Mouse (Mus musculus) adrenal gland, adult 2 months (tissue): Measurements from ENCODE around the gene 9230112D13Rik. TPM values are rescaled to one million over a fixed set of nuclear protein-coding genes. Genes with fewer than 3 reads are reported as not detected.

Experiments used
- DNase-seq: peaks from one replicate; pipeline ENCODE4 v3.0.0; 2021
- long read RNA-seq: library from polyadenylated mRNA; stranded (forward); transcript quantifications from one replicate; pipeline ENCODE4 v2.0.0, GENCODE M21; 2021
- polyA plus RNA-seq: library from polyadenylated mRNA; depleted of rRNA; stranded (reverse); fragments of >200 nt; gene quantifications from 2 replicates; pipeline ENCODE4 v1.2.3, GENCODE M21; 2012; rRNA removed
- total RNA-seq, 2 experiments: library from RNA; stranded (reverse); gene quantifications; 2 replicates each; pipeline ENCODE4 v1.2.3; 2021

The 9230112D13Rik gene
- total RNA-seq (not detected), polyA plus RNA-seq (not detected in 2 replicates)
- long read RNA-seq: 0 reads

GRCm38 (mm10) chr14:34522701-34523100 lies at the start of gene 9230112D13Rik:
9230112D13Rik (minus strand) TSS chr14:34522801.
- no peak for DNase-seq

GRCm38 (mm10) chr14:34571610-34572387 lies 49.2 kb upstream of the 9230112D13Rik start:
- no peak for DNase-seq

- DNase-seq: no peak
These were observed 48.3 kb upstream of the 9230112D13Rik start for GRCm38 (mm10) chr14:34570903-34571302.

GRCm38 (mm10) chr14:34570294-34570693 lies 47.7 kb upstream of the 9230112D13Rik start:
- peak; percentile 77 for DNase-seq

GRCm38 (mm10) chr14:34569534-34570194 lies 47.1 kb upstream of the 9230112D13Rik start:
- no peak for DNase-seq

GRCm38 (mm10) chr14:34568626-34569025 lies 46.0 kb upstream of the 9230112D13Rik start:
- no peak for DNase-seq

- DNase-seq: no peak
These were observed 45.1 kb upstream of the 9230112D13Rik start for GRCm38 (mm10) chr14:34567697-34568096.

- DNase-seq: no peak
These were observed 43.9 kb upstream of the 9230112D13Rik start for GRCm38 (mm10) chr14:34566530-34566929.

- no peak for DNase-seq
These were observed 43.1 kb upstream of the 9230112D13Rik start for GRCm38 (mm10) chr14:34565711-34566110.

- DNase-seq: no peak
These were observed 42.0 kb upstream of the 9230112D13Rik start for GRCm38 (mm10) chr14:34564646-34565045.

GRCm38 (mm10) chr14:34562393-34562792 lies 39.8 kb upstream of the 9230112D13Rik start:
- no peak for DNase-seq

- DNase-seq: no peak
These were observed 39.0 kb upstream of the 9230112D13Rik start for GRCm38 (mm10) chr14:34561647-34562046.

- DNase-seq: no peak
These were observed 36.3 kb upstream of the 9230112D13Rik start for GRCm38 (mm10) chr14:34558947-34559346.

- DNase-seq: no peak
These were observed 32.6 kb upstream of the 9230112D13Rik start for GRCm38 (mm10) chr14:34555211-34555610.

GRCm38 (mm10) chr14:34554047-34554446 lies 31.4 kb upstream of the 9230112D13Rik start:
- DNase-seq: peak; percentile 57

- DNase-seq: no peak
These were observed 30.9 kb upstream of the 9230112D13Rik start for GRCm38 (mm10) chr14:34553470-34553869.

- DNase-seq: no peak
These were observed 29.6 kb upstream of the 9230112D13Rik start for GRCm38 (mm10) chr14:34552226-34552625.

- DNase-seq: peak; percentile 90
These were observed 26.5 kb upstream of the 9230112D13Rik start for GRCm38 (mm10) chr14:34549004-34549671.

GRCm38 (mm10) chr14:34548391-34549001 lies 25.9 kb upstream of the 9230112D13Rik start:
- DNase-seq: peak; percentile 74

GRCm38 (mm10) chr14:34544545-34544944 lies 21.9 kb upstream of the 9230112D13Rik start:
- no peak for DNase-seq

GRCm38 (mm10) chr14:34544001-34544400 lies 21.4 kb upstream of the 9230112D13Rik start:
- DNase-seq: no peak

- no peak for DNase-seq
These were observed 21.0 kb upstream of the 9230112D13Rik start for GRCm38 (mm10) chr14:34543596-34543995.
